24 mouse cellular contexts compared by ENCODE assay signal in genomic region chr14:97980879-97981278, GRCm38 (mm10).
DNase-seq lines count a peak whose midpoint lies in the region; ATAC-seq and TF ChIP-seq lines count a peak whose summit lies in the region.
"Had no signal": no experiment of that assay in that cellular context is flagged by ENCODE, and none has a peak within 500 bp of the region (broad histone marks: within the 10 kb centered on the region; RNA-seq: fewer than 3 reads in every experiment).

No protein-coding gene starts in this region.

- no peaks in the 10 kb centered on the region for H3K27me3 ChIP-seq in kidney, embryonic 14.5 days (ENCODE audit: control insufficient read depth, insufficient read depth, low read length)
- no peaks in the 10 kb centered on the region for H3K27me3 ChIP-seq in embryonic facial prominence, embryonic 10.5 days (replicated peaks; ENCODE audit: low read depth, poor library complexity, severe bottlenecking)
- no peaks in the 10 kb centered on the region for H3K27me3 ChIP-seq in limb, embryonic 14.5 days (ENCODE audit: control insufficient read depth, insufficient read depth, low read length)
- H3K27me3 ChIP-seq: hindbrain, embryonic 12.5 days; liver, embryonic 15.5 days; lung, embryonic 15.5 days; megakaryocyte, embryonic 14.5 days; midbrain, embryonic 15.5 days had no signal

- no peak for TF ChIP-seq POLR2A in limb, embryonic 14.5 days (IDR thresholded peaks at IDR 0.05; ENCODE audit: borderline replicate concordance, extremely low read depth, insufficient read depth, insufficient read length)

- peak; percentile 25; the same call in 1 of the 2 replicates for ATAC-seq in kidney, embryonic 14.5 days (ENCODE audit: low FRiP score, low TSS enrichment)
- ATAC-seq in limb, embryonic 14.5 days (ENCODE audit: low FRiP score, low read depth): no peak
- ATAC-seq: activated CD4-positive, CD25-positive, alpha-beta regulatory T cell, adult 4 months; forebrain, embryonic 14.5 days; midbrain, embryonic 15.5 days had no signal

- peak; percentile 28 for DNase-seq in embryo, embryonic 10 days (ENCODE audit: low spot score)
- no peak for DNase-seq in embryo, embryonic 9.5 days (ENCODE audit: extremely low spot score)
- DNase-seq in kidney, postnatal 36 days: no peak
- no peak for DNase-seq in embryonic facial prominence, embryonic 10.5 days (ENCODE audit: low spot score)
- peak; percentile 20 for DNase-seq in limb, embryonic 14.5 days (ENCODE audit: low spot score)
- no peak for DNase-seq in cerebellum, adult 9-10 months
- DNase-seq: adrenal gland, postnatal 10 days; cerebellum, adult 8-10 months; gastrocnemius, postnatal 14 days; heart, adult 11 months; kidney, postnatal 4 days; liver; lung, postnatal 36 days; thymus, adult 18-20 months; thymus, postnatal 36 days had no signal

- H3K9me3 ChIP-seq in kidney, embryonic 14.5 days (ENCODE audit: control insufficient read depth, low read length): no peaks in the 10 kb centered on the region
- H3K9me3 ChIP-seq in embryonic facial prominence, embryonic 10.5 days: no peaks in the 10 kb centered on the region
- H3K9me3 ChIP-seq in limb, embryonic 14.5 days (ENCODE audit: control insufficient read depth, low read length): no peaks in the 10 kb centered on the region
- H3K9me3 ChIP-seq: hindbrain, embryonic 12.5 days; liver, embryonic 15.5 days; lung, embryonic 15.5 days; megakaryocyte, embryonic 14.5 days; midbrain, embryonic 15.5 days had no signal

- no peak overlapping the region for H3K4me3 ChIP-seq in kidney, embryonic 14.5 days (ENCODE audit: low read length)
- no peak overlapping the region for H3K4me3 ChIP-seq in embryonic facial prominence, embryonic 10.5 days
- H3K4me3 ChIP-seq in limb, embryonic 14.5 days (replicated peaks; ENCODE audit: low read length): no peak overlapping the region
- H3K4me3 ChIP-seq: hindbrain, embryonic 12.5 days; liver, embryonic 15.5 days; lung, embryonic 15.5 days; megakaryocyte, embryonic 14.5 days; midbrain, embryonic 15.5 days had no signal

- peaks cover 32% of the 10 kb centered on the region for H3K4me1 ChIP-seq in kidney, embryonic 14.5 days (ENCODE audit: control insufficient read depth, insufficient read depth, low read length)
- peaks cover 42% of the 10 kb centered on the region for H3K4me1 ChIP-seq in embryonic facial prominence, embryonic 10.5 days
- H3K4me1 ChIP-seq in limb, embryonic 14.5 days (ENCODE audit: control insufficient read depth, insufficient read depth, low read length): 0 out of 2 replicates have a peak, but pooled peaks cover 7% of the 10 kb centered on the region
- H3K4me1 ChIP-seq: liver, embryonic 15.5 days; lung, embryonic 15.5 days; midbrain, embryonic 15.5 days had no signal

- H3K4me2 ChIP-seq in kidney, embryonic 14.5 days (replicated peaks; ENCODE audit: low read depth, low read length): no peak overlapping the region
- no peak overlapping the region for H3K4me2 ChIP-seq in limb, embryonic 14.5 days (replicated peaks; ENCODE audit: low read depth, low read length, severe bottlenecking)
- H3K4me2 ChIP-seq: heart, embryonic 11.5 days; hindbrain, embryonic 12.5 days; liver, embryonic 15.5 days; lung, embryonic 15.5 days; midbrain, embryonic 15.5 days had no signal

- peak overlapping the region; percentile 30; the same call in 1 of the 2 replicates for H3K27ac ChIP-seq in kidney, embryonic 14.5 days (ENCODE audit: low read depth, low read length)
- H3K27ac ChIP-seq in embryonic facial prominence, embryonic 10.5 days (replicated peaks): peak overlapping the region; percentile 6; the same call in 1 of the 2 replicates
- no peak overlapping the region for H3K27ac ChIP-seq in limb, embryonic 14.5 days (replicated peaks; ENCODE audit: low read depth, low read length)
- H3K27ac ChIP-seq: hindbrain, embryonic 12.5 days; liver, embryonic 15.5 days; lung, embryonic 15.5 days; midbrain, embryonic 15.5 days had no signal

- no peak overlapping the region for H3K9ac ChIP-seq in kidney, embryonic 14.5 days (ENCODE audit: low read depth, low read length)
- H3K9ac ChIP-seq in limb, embryonic 14.5 days (ENCODE audit: low read depth, low read length, severe bottlenecking): no peak overlapping the region
- H3K9ac ChIP-seq: hindbrain, embryonic 12.5 days; liver, embryonic 15.5 days; lung, embryonic 15.5 days; midbrain, embryonic 15.5 days had no signal

- no peaks in the 10 kb centered on the region for H3K36me3 ChIP-seq in kidney, embryonic 14.5 days (ENCODE audit: control insufficient read depth, insufficient read depth, low read length)
- no peaks in the 10 kb centered on the region for H3K36me3 ChIP-seq in embryonic facial prominence, embryonic 10.5 days (replicated peaks)
- no peaks in the 10 kb centered on the region for H3K36me3 ChIP-seq in limb, embryonic 14.5 days (ENCODE audit: control insufficient read depth, insufficient read depth, low read length)
- H3K36me3 ChIP-seq: hindbrain, embryonic 12.5 days; liver, embryonic 15.5 days; lung, embryonic 15.5 days; midbrain, embryonic 15.5 days had no signal

- WGBS in kidney, embryonic 14.5 days: 7% methylated on average over 4 of the region's 4 CpGs
- 19% methylated on average over 4 of the region's 4 CpGs for WGBS in embryonic facial prominence, embryonic 10.5 days
- 13% methylated on average over 4 of the region's 4 CpGs for WGBS in limb, embryonic 14.5 days

Comparison
In these comparisons a context has a peak if more than half of its experiments do, and no peak if none do; other contexts are left out.
1. DNase-seq: peak in embryo, embryonic 10 days (single experiment) and limb, embryonic 14.5 days (single experiment); none in embryo, embryonic 9.5 days (single experiment), kidney, postnatal 36 days (0 of 2), embryonic facial prominence, embryonic 10.5 days (single experiment) and cerebellum, adult 9-10 months (single experiment).